Mouse (Mus musculus) stomach, embryonic 15.5 days (tissue): Measurements from ENCODE around the gene Trh. TPM values are rescaled to one million over a fixed set of nuclear protein-coding genes. Genes with fewer than 3 reads are reported as not detected.

ENCODE experiments used
- ATAC-seq: fragments of 200-750 bp; cut with Nextera tagmentation; 2 replicates; pipeline ENCODE4 v1.8.0; 2017; ENCODE audit warnings: low read depth, moderate number of reproducible peaks, moderate TSS enrichment; ENCODE audit not compliant: insufficient read depth, low FRiP score
- H3K27ac ChIP-seq: fragments of 300-500 bp; sonication (generic); 2 replicates; pipeline ENCODE4 v1.5.1; 2015; ENCODE audit warnings: mild to moderate bottlenecking, inconsistent platforms
- H3K27me3 ChIP-seq: fragments of 300-500 bp; sonication (generic); replicated peaks from 2 replicates; pipeline ENCODE4 v1.6.1; 2015; ENCODE audit warnings: inconsistent platforms
- H3K36me3 ChIP-seq: fragments of 300-500 bp; sonication (generic); 2 replicates; pipeline ENCODE4 v1.6.1; 2015; ENCODE audit warnings: inconsistent platforms
- H3K4me1 ChIP-seq: fragments of 300-500 bp; sonication (generic); 2 replicates; pipeline ENCODE4 v1.6.1; 2015; ENCODE audit warnings: inconsistent platforms
- H3K4me2 ChIP-seq: fragments of 300-500 bp; sonication (generic); 2 replicates; pipeline ENCODE4 v1.6.1; 2015; ENCODE audit warnings: mild to moderate bottlenecking, inconsistent platforms
- H3K4me3 ChIP-seq: fragments of 300-500 bp; sonication (generic); replicated peaks from 2 replicates; pipeline ENCODE4 v1.5.1; 2015; ENCODE audit warnings: inconsistent platforms
- H3K9ac ChIP-seq: fragments of 300-500 bp; sonication (generic); 2 replicates; pipeline ENCODE4 v1.6.1; 2015; ENCODE audit warnings: inconsistent platforms
- H3K9me3 ChIP-seq: fragments of 300-500 bp; sonication (generic); 2 replicates; pipeline ENCODE4 v1.6.1; 2016; ENCODE audit warnings: inconsistent platforms
- WGBS: fragments of 180-500 bp; shearing (Covaris S2); methylation state at CpG from one replicate; pipeline ENCODE4 v1.1.7; 2015; 5-methylcytosine and 5-hydroxymethylcytosine counted together
- polyA plus RNA-seq: library from polyadenylated mRNA; unstranded; fragments of >200 nt; fragmentation: Nextera tagmentation; extraction: Ambion mirVana; gene quantifications from 2 replicates; pipeline ENCODE4 v1.2.1, GENCODE M21; 2015

The Trh gene
- polyA plus RNA-seq, 1 experiment from 2014 or later, result 1.3 TPM

DNA sequence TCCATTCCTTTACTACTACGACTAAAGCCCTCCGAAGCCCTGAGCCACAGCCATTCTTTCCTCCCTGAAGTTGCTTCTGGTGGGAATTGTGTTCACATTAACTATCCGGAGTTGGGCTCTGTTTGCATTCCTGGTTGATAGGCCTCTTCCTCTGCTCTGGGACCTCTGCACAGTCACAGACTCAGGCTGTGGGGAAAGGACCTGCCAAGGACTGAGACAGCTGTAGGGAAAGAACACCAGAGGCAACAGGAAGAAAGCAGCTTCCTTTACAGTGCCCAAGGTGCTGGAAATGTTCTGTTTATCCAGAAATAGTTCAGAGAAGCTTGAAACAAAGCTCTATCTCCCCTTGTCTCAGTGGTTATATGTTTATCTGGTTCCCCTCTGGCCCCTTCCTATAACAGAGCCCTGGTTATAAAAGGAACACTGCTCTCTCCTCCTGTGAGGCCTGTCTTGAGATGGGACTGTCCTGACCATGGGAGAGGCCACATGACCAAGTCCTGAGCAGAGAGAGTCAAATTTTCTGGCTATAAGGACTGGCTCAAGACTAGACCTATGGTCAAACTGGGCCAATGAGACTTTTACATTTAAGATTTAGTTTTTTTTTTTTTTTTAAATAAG is 8.9 kb upstream of the Trh start:
- no peaks in the 10 kb centered on the region for H3K4me1 ChIP-seq
- H3K36me3 ChIP-seq, result no peaks in the 10 kb centered on the region
- H3K9me3 ChIP-seq, result no peaks in the 10 kb centered on the region
- no peak overlapping the region for H3K9ac ChIP-seq
- no peaks in the 10 kb centered on the region for H3K27me3 ChIP-seq
- ATAC-seq, result no peak
- 48% methylated on average over 3 of the region's 3 CpGs for WGBS
- no peak overlapping the region for H3K4me3 ChIP-seq
- H3K4me2 ChIP-seq, result no peak overlapping the region
- no peak overlapping the region for H3K27ac ChIP-seq

DNA sequence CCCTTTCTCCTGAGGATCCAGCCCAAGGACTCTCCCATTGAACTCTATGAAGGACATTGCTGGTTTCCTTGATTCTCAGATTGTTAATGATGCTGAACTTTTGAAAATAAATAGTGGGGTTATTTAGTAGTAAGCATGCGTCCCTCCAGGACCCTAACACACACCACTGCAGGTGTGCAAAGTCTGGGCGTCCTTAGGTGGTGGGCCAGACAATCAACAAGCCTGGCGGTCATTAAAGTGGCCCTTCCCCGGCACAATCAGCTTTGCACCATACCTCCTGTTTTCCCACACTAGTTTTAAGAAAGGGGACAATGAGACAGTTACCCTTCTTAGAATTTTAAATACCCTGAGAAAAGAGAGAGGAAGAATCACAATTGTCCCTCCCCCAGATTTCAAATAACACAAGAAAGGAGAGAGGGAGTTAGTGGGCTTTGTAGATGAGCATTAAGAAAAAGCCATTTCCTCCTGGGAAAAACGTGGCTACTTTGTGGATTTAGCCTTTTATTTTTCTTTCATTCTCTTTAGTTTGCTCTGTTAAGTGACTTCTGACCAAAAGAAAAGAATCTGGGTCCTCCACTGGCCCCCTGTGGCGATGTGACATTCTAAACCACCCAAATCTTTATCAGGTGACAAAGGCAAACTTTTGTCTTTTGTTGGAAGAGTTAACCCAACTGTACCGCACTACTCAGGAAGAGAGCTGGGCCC is 2.9 kb upstream of the Trh start:
- no peaks in the 10 kb centered on the region for H3K4me1 ChIP-seq
- H3K4me3 ChIP-seq, result no peak overlapping the region
- H3K27me3 ChIP-seq, result peaks cover 26% of the 10 kb centered on the region
- no peaks in the 10 kb centered on the region for H3K36me3 ChIP-seq
- no peaks in the 10 kb centered on the region for H3K9me3 ChIP-seq
- ATAC-seq, result no peak
- 32% methylated on average over 7 of the region's 7 CpGs for WGBS
- no peak overlapping the region for H3K4me2 ChIP-seq
- H3K27ac ChIP-seq, result no peak overlapping the region
- H3K9ac ChIP-seq, result no peak overlapping the region

DNA sequence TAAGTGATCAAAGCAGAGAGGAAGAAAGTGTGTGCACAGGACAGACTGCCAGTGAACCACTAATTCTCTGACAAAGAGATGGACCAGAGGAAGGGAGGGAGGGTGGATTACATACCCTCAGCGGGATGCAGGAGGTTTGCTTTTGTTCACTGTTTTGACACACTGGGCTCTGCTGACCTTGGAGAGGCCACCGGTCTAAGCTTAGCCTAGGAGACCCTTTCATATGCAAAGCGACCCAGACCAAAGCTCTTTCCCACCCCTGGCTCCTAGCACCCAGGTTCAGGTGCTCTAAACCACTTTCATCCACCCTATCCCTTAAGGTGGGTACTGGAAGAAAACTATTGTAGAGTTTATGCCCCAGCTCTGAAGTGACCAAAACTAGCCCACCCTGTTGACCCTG is 1.9 kb upstream of the Trh start:
- no peak overlapping the region for H3K4me2 ChIP-seq
- no peak for ATAC-seq
- no peak overlapping the region for H3K27ac ChIP-seq
- H3K4me1 ChIP-seq, result no peaks in the 10 kb centered on the region
- no peak overlapping the region for H3K9ac ChIP-seq
- H3K9me3 ChIP-seq, result no peaks in the 10 kb centered on the region
- H3K36me3 ChIP-seq, result no peaks in the 10 kb centered on the region
- H3K27me3 ChIP-seq, result peaks cover 26% of the 10 kb centered on the region
- H3K4me3 ChIP-seq, result no peak overlapping the region
- 22% methylated on average over 3 of the region's 3 CpGs for WGBS

DNA sequence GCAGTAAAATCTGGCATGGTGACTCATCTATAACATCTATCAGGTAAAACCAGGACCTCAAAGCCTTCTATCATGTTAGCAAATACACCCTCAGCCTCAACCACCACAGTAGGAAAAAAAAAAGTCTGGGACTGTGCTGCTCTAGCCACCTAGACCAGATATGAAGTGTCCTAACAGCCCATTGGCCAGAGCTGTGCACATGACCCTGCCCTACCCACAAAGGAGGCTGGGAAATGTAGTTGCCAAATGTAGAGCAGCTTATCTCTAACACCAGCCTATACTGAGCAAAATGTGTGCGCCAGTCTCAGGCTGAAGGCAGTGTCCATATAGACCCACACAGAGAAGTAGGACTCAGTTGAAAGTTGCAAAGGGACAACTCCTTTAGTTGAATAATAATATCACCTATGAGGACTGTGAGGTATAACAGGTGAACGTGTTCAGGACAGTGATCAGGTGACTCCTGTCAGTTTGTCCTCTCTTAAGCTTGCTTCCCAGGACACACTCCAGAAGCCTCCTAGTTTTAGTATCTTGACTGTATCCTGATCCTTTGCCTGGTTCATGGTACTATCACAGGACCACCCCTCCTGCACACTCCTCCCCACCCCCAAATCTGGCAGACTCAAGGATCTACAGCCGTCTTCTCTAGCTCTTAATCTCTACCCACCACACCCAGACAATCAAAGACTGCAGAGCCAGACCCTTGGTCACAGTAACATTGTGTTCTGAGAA is 3.1 kb downstream of the Trh start:
- 49% methylated on average over 3 of the region's 3 CpGs for WGBS
- Histone ChIP-seq H3K4me3 (no peak overlapping the region), H3K27ac (no peak overlapping the region), H3K9me3 (no peaks in the 10 kb centered on the region), H3K36me3 (no peaks in the 10 kb centered on the region), H3K4me1 (no peaks in the 10 kb centered on the region), H3K9ac (no peak overlapping the region), H3K4me2 (no peak overlapping the region), H3K27me3 (peaks cover 26% of the 10 kb centered on the region)
- peak; percentile 93 for ATAC-seq

DNA sequence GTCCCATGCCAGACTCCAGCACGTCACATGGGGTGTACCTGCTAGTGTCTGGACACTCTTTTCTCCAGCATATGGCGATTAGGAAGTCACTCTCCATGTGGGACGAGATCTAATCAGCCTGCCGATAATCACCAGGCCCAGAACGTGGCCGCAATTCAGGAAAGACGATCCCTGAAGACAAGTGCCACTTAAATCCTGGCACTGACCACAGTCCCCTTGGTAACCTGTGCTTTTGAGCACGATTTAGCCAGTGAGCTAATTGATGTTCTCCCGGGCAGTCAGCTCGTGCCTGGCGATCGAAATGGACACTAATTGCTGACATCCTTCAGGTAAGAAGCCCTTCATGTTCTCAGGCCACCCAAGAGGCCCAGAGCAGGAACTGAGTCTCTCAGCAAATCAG is 9.4 kb downstream of the Trh start:
- no peaks in the 10 kb centered on the region for H3K9me3 ChIP-seq
- no peak overlapping the region for H3K4me2 ChIP-seq
- H3K4me1 ChIP-seq, result no peaks in the 10 kb centered on the region
- ATAC-seq, result no peak
- WGBS, result 67% methylated on average over 12 of the region's 12 CpGs
- no peaks in the 10 kb centered on the region for H3K27me3 ChIP-seq
- no peak overlapping the region for H3K4me3 ChIP-seq
- no peak overlapping the region for H3K27ac ChIP-seq
- H3K9ac ChIP-seq, result no peak overlapping the region
- no peaks in the 10 kb centered on the region for H3K36me3 ChIP-seq

DNA sequence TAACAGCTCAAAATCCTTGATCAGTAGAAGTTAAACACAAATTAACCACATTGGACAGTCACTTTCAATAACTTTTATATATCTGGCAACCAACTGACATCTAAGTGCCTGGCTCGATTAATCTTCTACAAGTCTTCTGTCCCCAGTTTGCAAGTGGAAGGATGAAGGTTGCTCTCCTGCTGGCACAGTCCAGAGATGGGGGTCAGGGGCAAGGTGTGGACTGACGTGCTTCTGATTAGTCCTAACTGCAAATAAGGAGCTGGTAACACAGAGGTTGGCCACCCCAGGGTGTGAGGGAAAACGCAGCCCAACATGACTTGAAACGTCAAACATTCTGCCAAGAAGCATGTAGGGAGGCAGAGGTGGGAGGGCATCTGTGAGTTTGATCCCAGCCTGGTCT is 12.7 kb downstream of the Trh start:
- H3K27me3 ChIP-seq, result no peaks in the 10 kb centered on the region
- 61% methylated on average over 4 of the region's 4 CpGs for WGBS
- no peaks in the 10 kb centered on the region for H3K4me1 ChIP-seq
- H3K9ac ChIP-seq, result no peak overlapping the region
- H3K27ac ChIP-seq, result no peak overlapping the region
- H3K9me3 ChIP-seq, result no peaks in the 10 kb centered on the region
- no peak for ATAC-seq
- no peak overlapping the region for H3K4me2 ChIP-seq
- H3K36me3 ChIP-seq, result no peaks in the 10 kb centered on the region
- H3K4me3 ChIP-seq, result no peak overlapping the region

DNA sequence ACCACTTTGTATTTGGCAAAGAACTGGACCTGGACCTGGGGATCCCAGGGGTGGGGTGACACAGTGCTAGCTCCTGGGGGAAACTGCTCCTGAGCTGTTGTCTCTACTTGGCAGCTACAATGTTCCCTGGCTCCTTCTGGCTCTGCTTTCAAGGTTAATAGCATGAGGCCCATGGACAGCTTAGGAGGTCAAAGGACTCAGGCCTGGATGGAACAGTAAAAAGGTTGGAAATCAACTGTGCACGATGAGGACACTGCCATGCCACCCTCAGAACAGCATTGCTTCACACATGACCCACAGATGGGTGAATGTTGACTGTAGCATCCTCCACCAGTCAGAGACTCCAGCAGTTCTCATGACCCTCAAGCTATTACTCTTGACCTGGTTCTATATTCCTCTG is 13.1 kb downstream of the Trh start:
- no peaks in the 10 kb centered on the region for H3K4me1 ChIP-seq
- no peaks in the 10 kb centered on the region for H3K36me3 ChIP-seq
- H3K27me3 ChIP-seq, result no peaks in the 10 kb centered on the region
- ATAC-seq, result no peak
- 46% methylated on average over 1 of the region's 1 CpGs for WGBS
- H3K9me3 ChIP-seq, result no peaks in the 10 kb centered on the region
- H3K4me3 ChIP-seq, result no peak overlapping the region
- H3K27ac ChIP-seq, result no peak overlapping the region
- H3K9ac ChIP-seq, result no peak overlapping the region
- H3K4me2 ChIP-seq, result no peak overlapping the region

DNA sequence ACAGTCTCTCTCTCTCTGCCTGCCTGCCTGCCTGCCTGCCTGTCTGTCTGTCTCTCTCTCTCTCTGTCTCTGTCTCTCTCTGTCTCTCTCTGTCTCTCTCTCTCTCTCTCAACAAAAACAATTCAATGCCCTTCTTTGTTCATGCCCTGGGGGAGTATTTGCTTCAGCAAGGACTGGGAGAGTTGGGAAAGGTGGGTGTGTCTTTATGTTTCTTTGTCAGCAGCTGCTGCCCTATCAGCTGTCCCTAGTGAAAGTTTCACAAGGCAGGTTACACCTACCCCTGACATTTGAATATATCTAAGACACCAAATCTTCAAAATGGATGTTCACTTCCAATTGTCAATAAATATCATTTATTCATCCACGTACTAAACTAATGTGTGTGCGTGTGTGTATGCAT is 14.9 kb downstream of the Trh start:
- Histone ChIP-seq H3K9me3 (no peaks in the 10 kb centered on the region), H3K27me3 (no peaks in the 10 kb centered on the region), H3K27ac (no peak overlapping the region), H3K4me3 (no peak overlapping the region), H3K9ac (no peak overlapping the region), H3K4me1 (no peaks in the 10 kb centered on the region), H3K36me3 (no peaks in the 10 kb centered on the region), H3K4me2 (no peak overlapping the region)
- no peak for ATAC-seq
- WGBS, result 90% methylated on average over 2 of the region's 2 CpGs

DNA sequence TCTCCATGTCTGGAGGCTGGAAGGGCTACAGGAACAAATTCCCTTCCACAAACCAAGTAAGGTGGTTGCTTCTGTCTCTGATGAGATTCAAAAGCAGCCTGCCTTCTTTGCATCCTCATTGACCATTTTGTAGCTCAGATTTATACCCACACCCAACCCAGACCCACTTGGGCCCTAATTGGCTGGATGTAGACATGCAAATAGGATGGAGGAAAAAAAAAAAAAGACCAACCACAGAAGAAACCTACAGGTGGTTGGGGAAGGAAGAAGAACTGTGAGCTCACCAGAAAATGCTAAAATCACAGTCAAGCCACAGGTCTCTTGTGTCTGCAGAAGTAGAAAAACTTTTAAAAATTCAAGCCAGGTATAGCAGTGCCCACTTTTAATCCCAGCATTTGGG is 15.3 kb downstream of the Trh start:
- Histone ChIP-seq H3K9ac (no peak overlapping the region), H3K4me1 (no peaks in the 10 kb centered on the region), H3K36me3 (no peaks in the 10 kb centered on the region), H3K9me3 (no peaks in the 10 kb centered on the region), H3K4me3 (no peak overlapping the region), H3K27ac (no peak overlapping the region), H3K27me3 (no peaks in the 10 kb centered on the region), H3K4me2 (no peak overlapping the region)
- ATAC-seq, result no peak

DNA sequence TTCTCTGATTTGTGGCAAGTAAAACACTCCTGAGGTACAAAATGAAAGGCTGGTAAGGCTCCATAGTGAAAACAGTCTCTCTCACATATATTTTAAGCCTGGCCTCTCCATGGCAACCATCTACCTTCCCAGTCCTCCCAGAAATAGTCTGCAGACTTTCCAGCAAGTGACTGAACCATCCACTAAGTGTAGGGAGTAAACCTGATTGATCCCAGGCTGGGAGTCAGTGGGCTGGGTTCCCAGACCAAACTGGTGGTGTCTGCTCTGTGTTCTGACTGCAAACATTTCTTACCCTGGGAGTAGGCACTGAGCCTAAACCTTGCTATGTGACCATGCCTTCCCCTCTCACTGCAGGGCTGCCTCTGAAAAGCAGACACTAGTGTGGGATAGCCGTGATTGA is 19.5 kb downstream of the Trh start:
- Histone ChIP-seq H3K4me2 (no peak overlapping the region), H3K4me3 (no peak overlapping the region), H3K27ac (no peak overlapping the region), H3K27me3 (no peaks in the 10 kb centered on the region), H3K4me1 (no peaks in the 10 kb centered on the region), H3K36me3 (no peaks in the 10 kb centered on the region), H3K9ac (no peak overlapping the region), H3K9me3 (no peaks in the 10 kb centered on the region)
- 55% methylated on average over 1 of the region's 1 CpGs for WGBS
- peak; percentile 53; the same call in 1 of the 2 replicates for ATAC-seq

DNA sequence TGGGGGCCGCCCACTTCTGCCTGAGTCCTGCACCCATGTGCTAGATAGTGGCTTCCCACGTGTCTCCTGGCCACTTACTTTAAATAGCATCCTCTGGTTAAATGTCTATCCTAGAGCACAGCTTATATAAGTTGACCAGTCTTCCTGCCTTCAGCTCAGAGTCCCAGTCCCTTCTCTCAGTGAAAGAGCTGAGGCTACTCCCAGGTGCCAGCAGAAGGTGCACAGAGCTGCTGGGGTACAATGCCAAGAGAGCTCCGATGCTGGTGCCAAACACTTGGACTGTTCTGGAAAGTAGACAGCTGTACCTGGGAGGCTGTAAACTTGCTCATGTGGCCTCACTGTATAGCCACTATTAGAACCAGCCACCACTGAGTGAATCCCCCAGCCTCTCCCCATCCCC is 22.4 kb downstream of the Trh start:
- Histone ChIP-seq H3K4me1 (no peaks in the 10 kb centered on the region), H3K4me2 (no peak overlapping the region), H3K27me3 (no peaks in the 10 kb centered on the region), H3K4me3 (no peak overlapping the region), H3K9me3 (no peaks in the 10 kb centered on the region), H3K9ac (no peak overlapping the region), H3K27ac (no peak overlapping the region), H3K36me3 (no peaks in the 10 kb centered on the region)
- ATAC-seq, result no peak
- 77% methylated on average over 3 of the region's 3 CpGs for WGBS

DNA sequence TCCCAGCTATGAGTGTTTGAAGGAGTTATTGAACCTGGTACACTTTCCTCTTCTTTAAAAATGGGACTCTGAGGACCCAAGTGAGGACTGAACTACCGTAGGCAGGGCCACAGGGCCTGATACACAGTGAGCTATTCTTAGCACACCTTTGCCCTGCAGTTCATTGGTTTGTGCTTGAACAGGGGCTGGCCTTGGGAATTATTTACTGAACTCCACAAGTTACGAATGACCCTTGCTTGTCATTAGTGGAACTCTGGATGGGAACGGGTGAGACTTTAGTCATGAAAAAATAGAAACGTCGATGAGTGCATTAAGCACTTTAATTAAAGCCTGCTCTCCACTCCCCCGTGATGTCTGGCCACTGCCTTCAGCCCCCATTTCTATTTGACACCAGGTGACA is 22.8 kb downstream of the Trh start:
- WGBS, result 66% methylated on average over 6 of the region's 6 CpGs

More for the DNA sequence above, 22.8 kb downstream of the Trh start:
- ATAC-seq, result no peak
- Histone ChIP-seq H3K27me3 (no peaks in the 10 kb centered on the region), H3K9me3 (no peaks in the 10 kb centered on the region), H3K4me3 (no peak overlapping the region), H3K27ac (no peak overlapping the region), H3K4me1 (no peaks in the 10 kb centered on the region), H3K4me2 (no peak overlapping the region), H3K9ac (no peak overlapping the region), H3K36me3 (no peaks in the 10 kb centered on the region)
